Mouse (Mus musculus): ENCODE measurements around the gene Nr1i3.

- TF ChIP-seq CTCF (IDR thresholded peaks at IDR 0.05; ENCODE audit: extremely low read depth, insufficient read length, insufficient replicate concordance, low read depth, low read length) (no peak), POLR2A (IDR thresholded peaks at IDR 0.05; ENCODE audit: low read depth, low read length) (no peak)
Observed at GRCm38 (mm10) chr1:171223796-171224195, 10.0 kb downstream of the Nr1i3 start.

Data from small intestine, adult 2 months (tissue).